Mouse (Mus musculus): ENCODE measurements around the gene Morc1.

Gene Morc1

DNA sequence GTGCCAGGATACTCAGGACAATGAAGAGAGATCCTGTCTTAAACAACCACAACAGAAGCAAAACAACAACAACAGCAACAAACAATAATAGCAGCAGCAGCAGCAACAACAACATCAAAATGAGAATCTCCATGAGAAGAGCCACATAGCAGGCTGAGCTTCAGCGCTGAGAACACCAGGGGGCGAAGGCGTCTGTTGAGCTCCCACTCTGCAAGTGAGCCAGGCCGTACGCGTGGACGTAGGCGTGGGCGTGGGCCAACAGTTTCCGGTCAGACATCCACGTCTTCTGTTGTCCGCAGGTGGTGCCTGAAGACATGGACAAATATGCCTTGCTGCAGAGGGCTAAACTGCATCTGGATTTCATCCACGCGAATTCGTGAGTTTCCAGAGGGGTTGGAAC lies at the start of gene Morc1:
Gene Morc1 (plus strand): TSS at position 211 of the 400 bp plus-strand sequence.
- DNase-seq (ENCODE audit: low read depth, low spot score): no peak

DNA sequence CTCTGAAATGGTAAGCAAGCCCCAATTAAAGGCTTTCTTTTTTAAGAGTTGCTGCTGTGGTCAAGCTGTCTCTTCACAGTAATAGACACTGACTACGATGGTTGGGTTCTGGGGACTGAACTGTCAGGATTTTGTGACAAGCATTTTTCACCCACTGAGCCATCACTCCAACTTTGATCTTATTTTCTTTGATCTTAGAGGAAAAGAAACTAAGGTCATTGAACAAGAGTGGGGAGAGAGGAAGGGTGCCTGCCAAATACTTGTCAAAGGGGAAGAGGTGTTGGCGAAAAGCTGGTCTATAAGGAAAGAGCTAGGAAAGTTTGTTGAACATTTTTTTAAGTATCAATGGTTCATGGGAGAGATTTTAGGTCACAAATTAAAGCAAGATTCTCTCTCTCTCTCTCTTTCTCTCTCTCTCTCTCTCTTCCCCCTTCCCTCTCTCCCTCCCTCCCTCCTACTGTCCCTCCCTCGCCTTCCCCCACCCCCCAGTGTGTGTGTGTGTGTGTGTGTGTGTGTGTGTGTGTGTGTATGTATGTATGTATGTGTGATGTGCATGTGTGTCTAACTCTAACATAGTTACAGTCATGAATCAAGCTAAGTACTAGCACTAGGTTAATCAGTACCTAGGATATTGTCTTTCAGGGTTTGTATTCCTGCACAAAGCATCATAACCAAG lies 47.3 kb upstream of the Morc1 start:
- DNase-seq (ENCODE audit: low read depth, low spot score): no peak

DNA sequence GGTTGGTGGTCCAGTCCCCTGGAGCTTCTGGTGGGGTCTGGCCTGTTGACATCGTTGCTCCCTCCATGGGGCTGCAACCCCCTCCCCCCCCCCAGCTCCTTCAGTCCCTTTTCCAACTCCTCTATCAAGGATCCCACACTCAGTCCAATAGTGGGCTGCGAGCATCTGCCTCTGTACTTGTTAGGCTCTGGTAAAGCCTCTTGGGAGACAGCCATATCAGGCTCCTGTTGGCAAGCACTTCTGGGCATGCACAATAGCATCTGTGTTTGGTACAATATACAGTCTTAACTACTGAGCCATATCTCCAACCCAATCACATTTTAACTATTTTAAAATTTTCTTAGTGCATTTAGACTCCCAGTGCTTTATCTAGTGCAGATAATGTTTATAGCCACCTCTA lies 44.1 kb upstream of the Morc1 start:
- DNase-seq (ENCODE audit: low read depth, low spot score): no peak

DNA sequence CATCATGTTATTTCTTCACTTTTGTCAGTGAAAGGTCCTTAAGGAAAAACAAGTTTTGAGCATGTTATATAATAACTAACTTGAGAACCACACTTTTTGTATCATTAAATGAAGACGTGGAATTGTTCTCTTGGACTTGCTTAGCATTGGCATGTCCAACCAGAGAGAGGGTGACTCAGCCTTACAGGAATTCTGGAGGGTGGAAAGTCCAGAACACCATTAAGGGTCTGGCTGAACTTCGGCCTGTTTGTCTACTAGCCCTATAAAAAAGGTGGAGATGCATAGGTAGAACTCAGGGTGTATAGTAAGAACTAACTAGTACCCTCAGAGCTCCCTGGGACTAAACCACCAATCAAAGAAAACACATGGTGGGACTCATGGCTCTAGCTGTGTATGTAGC lies 35.8 kb upstream of the Morc1 start:
- DNase-seq (ENCODE audit: low read depth, low spot score): no peak

DNA sequence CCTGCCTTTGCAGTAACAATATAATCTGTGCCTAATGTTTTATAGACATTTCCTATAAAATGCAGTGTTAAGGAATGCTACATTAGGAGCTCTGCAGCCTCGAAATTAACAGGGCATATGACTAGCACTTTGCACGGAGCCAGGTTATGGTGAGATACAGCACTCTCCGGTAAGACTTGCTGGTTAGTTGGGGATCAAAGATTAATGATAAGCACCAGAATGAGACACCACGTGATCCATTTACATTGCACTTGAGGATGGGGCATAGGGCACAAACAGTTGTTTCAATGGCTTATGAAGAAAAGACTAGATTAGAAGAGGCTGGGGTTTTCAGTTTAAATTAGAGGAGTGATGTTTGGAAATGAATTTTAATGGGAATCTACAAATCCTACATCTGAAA lies 28.1 kb upstream of the Morc1 start:
- no peak for DNase-seq (ENCODE audit: low read depth, low spot score)

DNA sequence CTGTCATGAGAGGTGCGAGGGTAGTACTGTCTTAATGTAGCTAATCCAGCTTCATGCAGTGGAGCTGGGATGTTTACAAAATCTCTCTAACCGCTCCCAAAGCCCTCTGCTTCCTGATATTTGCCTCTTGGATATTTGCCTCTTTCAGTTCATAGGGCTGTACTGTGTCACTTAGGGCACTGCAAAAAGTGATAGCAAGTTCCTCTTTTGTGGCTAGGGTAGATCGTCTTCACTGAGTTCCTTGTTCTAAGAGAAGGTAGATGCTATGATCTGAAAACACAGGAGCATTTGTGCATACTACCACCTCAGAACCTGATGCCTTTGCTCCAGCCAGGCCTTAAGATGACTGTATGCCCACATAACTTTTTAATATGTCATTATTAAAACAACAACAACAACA lies 27.6 kb upstream of the Morc1 start:
- DNase-seq (ENCODE audit: low read depth, low spot score): no peak

DNA sequence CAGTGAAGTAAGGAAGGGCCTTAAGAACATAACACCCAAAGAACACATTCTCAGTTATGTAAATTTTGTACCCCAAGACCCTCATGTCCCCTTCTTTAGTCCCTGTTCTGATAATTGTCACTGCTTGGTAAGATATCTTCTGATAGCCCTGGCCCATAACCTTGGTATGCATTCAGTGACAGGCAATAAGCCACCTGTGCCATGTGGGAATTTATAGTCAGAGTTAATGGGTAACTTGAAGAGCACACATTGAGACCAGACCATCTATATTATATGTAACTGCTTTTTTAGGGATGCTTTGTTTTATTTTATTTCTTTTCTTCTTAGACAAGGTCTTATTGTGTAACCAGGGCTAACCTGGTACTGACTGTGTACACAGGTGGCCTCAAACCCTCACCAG lies 27.0 kb upstream of the Morc1 start:
- DNase-seq (ENCODE audit: low read depth, low spot score): no peak

DNA sequence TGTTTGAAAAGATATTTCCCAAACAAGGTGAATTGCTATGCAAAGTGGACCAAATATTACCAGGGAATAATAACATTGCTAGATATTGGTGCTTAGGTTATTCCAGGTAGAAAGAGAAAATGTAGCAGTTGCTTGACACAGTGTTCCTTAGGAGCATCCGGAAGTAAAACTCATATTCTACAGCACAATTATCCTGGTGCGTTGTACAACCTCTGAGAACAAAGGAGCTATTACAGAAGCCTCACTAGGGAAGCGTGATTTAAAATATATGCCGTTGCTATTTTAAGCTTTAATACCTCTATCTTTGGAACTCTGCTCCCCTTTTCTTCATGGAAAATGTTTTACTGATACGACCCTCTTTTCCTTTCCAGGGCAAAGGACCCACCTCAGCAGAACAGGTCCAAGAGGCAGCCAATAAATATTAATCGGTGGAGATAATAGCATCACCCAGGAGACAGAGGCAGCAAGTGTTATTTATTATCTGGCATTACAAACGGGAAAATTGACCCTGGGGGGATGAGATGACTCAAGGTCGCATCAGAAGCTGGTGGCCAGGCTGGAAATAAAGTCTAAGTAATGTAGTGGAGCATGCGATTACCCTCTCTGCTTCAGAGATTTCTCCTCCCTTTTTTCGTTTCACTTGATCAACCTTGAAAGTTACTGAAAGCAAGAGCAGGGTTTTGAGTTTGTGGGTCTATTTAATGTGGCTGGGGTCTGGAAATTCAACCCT lies 25.2 kb upstream of the Morc1 start:
- DNase-seq (ENCODE audit: low read depth, low spot score): peak; percentile 41

DNA sequence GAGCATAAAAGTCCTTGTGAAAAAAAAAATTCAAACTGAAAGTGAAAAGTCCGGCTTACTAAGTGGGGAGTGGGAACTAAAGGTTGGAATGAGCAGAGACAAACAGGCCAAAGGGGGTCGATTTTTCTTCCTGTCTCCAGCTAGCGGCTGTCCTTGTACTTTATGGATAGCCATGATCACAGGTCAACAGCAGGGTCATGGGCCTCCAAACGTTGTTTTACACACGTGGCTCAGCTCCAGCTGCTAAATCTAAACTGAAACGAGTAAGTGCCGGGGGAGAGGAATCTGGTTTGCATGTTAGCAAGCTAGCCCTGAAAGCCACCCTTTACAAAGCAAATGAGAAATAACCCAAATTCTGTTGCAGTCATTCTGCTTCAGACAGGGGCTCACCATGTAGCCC lies 21.5 kb upstream of the Morc1 start:
- peak; percentile 27 for DNase-seq (ENCODE audit: low read depth, low spot score)

DNA sequence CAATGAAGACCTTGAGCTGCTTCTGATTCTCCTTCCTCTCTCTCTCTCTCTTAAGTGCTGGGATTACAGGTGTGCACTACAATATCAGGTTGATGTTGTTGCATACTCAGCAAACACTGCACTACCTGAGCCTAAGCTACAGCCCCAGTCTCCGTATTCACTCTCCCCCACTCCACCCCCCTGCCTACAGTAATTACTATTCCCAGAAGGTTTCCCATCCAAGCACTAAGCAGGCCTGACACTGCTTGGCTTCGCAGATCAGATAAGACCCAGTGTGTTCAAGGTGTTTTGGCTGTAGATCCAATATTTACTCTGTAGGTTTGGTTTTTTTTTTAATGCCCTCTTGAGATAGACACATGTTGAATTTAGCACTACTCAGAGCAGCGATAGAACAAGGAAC lies 20.9 kb upstream of the Morc1 start:
- DNase-seq (ENCODE audit: low read depth, low spot score): no peak

DNA sequence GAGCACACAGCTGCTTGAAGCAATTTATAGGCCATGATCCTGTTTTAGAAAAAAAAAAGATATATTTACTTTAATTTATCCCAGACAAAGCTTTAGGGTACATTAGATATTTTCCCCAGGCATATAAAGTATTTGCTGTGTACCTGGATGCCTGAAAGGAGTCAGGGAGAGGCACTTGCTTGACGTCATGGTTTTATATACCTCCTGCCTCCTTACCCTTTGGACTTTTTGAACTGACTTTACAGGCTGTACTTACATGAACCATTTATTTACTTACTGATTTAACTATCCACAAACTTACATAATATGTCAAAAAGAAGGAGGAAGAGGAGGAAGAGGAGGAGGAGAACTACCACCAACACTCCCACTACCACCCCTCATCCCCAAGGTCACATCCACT lies 18.8 kb upstream of the Morc1 start, which contains the start of gene Gm5485:
Gene Gm5485 (minus strand): TSS at position 171 of the 400 bp plus-strand sequence.
- DNase-seq (ENCODE audit: low read depth, low spot score): no peak

DNA sequence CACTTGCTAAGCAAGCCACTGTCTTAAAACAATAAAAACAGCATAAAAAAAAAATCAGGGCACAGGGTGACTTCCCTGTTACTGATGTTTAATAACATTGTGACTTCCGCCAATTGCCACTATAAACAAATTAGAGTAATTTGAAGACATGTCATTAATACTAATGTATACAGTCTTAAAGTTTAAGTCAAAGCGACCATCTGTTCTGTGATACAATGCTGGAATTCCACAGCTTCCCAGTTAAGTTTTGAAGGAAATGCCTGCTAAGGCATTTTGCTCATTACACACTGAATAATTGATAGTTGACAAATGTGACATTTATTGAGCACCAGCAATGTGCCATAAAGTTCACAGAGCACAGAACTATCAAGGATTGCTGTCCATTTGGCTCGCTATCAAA lies 12.5 kb upstream of the Morc1 start:
- DNase-seq (ENCODE audit: low read depth, low spot score): no peak

DNA sequence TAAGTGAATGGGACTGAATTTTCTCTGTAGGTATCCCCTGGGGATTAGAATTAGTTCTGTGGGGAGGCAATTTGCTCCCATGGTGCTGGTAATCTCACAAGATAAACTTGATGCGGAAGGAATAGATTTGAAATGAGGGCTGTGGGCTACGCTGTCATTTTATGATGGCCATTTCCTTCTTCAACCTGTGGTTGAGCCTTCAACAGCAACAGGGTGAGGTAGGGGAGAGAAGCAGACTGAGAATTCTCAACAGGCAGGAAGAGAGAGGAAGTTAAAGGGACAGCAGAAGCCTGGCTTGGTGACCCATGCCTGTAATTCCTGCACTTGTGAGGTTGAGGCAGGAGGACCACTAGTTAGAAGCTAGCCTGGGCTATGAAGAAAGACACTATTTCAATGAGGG lies 12.0 kb upstream of the Morc1 start:
- no peak for DNase-seq (ENCODE audit: low read depth, low spot score)

DNA sequence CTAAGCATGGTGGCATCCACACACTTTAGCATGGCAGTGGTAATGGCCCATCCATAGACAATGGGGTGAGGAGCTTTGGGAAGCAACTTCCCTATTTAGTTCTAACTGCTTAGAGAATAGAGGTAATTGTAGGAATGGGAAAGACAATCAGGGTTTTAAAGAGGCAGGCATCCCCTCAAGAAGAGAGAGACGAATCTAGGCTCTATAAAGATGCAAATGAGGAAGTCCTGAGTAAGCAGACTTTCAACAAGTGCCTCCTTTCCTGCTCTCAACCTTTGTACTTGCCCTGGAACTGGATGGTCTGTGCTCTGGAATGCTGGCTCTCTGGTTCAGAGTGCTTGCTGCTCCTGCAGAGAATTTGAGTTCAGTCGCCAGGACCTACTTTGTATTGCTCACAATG lies 8.5 kb upstream of the Morc1 start:
- no peak for DNase-seq (ENCODE audit: low read depth, low spot score)

DNA sequence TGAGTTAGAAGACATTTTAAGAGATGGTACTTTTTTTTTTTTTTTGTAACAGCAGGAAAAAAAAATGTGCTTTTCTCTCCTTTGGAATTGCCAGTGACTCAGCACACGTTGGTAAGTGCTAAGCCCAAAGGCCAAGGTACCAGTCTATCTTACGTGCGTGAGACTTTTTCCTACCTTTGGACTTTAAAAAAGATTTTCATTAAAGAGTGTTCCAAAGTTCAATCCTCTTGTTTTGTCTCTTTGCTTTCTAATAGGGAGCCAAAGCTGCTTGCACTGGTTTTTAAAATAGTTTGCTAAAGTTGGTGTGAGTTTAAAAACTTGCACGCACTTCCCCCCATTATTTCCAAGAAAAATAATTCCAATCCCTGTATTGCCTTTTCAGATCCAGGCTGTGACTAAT lies 7.0 kb upstream of the Morc1 start:
- DNase-seq (ENCODE audit: low read depth, low spot score): no peak

DNA sequence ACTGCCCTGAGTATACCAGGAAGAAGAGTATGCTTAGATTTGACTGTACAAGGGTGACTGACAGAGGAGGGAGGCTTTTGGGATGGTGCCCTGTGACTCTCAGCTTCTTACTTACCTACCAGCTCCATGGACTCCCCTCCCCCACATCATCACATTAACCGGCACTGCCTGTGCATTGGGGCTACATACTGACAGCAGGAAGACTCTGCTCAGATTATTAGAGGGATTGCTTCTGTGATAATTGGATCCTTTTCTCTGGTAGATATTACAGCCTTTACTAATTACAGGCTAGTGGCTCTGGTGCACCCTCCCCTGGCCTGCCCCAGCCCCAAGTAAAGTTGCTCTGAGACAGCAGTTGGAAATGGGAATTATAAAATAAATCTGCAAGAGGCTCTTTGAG lies 1.6 kb upstream of the Morc1 start:
- DNase-seq (ENCODE audit: low read depth, low spot score): no peak

DNA sequence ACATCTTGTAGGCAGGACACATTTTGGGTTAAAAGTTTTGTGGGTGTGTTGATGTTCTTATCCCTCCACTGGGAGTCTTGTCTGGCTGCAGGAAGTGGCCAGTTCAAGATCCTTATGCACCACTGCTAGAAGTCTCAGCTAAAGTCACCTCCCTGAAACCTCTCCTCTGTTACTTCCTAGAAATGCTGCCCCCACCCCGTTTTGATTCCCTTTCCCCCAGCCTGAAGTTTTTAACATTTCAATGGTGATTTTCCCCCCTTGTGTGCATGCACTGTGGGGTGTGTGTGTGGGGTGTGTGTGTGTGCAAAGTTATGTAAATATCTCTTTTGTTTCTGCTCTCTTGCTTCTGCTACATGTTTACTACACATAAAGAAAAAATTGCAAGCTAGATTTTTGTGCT lies 4.4 kb downstream of the Morc1 start:
- no peak for DNase-seq (ENCODE audit: low read depth, low spot score)

DNA sequence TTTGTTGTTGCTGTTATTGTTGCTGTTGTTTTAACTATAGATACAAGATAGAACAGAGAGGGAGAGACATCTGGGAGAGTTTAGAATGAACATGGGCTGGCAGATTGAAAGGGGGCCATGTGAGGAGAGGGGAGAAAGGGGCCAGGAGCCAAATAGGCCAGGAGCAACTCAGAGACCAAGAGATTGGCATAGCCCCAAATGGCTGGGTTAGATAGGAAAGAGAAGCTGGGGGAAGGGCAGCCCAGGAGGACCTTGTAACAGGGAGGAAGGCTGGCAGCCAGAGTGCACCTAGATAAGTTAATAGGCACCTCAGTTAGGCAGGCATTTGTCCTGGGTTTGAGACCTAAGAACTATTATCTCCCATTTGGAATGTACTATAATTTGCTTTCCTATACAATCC lies 6.4 kb downstream of the Morc1 start:
- DNase-seq (ENCODE audit: low read depth, low spot score): no peak

DNA sequence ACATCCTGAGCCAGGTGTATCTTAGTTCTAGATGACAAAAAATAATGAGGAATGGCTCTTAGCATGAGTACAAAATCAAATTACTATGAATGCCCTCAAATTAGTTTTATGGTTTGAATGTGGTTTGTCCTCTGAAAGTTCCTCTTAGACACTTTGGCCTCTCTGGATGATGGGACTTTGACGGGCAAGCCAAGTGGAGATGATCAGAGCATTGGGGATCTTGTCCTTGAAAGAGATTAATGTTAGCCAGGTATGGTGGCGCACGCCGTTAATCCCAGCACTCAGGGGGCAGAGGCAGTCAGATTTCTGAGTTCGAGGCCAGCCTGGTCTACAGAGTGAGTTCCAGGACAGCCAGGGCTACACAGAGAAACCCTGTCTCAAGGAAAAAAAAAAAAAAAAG lies 13.6 kb downstream of the Morc1 start:
- no peak for DNase-seq (ENCODE audit: low read depth, low spot score)

DNA sequence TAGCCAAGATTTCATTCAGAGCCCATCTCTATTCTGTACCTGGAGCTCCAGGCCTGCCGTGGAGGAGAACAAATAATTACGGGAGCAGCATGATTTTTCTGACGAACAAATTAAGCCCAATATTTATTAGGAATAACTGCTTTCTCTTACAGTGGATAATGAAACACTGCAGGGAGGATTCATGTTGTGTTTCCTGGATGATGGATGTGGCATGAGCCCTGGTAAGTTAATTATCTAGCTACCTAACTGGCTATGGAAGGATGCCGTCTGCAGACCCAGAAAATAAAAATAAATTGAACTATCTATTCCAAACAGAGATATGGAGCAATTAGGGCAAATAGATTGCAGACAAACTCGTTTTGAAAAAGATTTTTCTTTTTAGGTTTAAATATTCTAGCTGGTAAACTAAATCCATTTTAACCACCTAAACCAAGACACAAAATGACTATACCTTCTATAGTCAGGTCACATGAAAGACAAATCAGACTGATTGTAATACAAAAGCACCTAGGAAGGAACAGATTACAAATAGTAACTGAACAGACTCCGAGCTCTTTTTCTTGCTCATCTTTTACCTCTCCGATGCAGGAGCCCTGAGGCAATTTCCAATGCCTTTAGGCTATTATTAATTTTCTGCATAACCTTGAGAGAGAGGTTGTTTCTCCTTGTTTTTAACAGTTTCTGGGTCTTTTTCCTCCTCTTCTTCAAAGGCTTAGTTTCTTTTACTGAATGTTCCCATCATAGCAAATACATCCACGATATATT lies 15.3 kb downstream of the Morc1 start:
- DNase-seq (ENCODE audit: low read depth, low spot score): no peak

DNA sequence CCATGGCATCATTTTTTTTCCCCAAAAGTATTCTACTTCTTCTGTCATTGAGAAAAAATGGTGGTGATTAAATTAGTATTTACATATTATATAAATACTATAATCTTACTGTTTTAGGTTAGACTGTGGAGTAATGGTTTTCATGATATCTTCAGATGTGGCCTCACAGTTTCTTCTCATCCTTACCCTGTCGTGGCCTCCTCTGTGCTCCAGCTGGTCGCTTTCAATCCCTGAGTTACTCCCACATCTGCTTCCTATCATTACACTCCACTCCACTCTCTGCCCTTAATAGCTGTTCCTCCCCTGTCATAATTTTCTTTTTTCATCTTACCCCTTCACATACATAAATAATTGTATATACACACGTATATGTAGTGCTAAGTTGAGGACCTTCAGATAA lies 22.2 kb downstream of the Morc1 start:
- no peak for DNase-seq (ENCODE audit: low read depth, low spot score)

DNA sequence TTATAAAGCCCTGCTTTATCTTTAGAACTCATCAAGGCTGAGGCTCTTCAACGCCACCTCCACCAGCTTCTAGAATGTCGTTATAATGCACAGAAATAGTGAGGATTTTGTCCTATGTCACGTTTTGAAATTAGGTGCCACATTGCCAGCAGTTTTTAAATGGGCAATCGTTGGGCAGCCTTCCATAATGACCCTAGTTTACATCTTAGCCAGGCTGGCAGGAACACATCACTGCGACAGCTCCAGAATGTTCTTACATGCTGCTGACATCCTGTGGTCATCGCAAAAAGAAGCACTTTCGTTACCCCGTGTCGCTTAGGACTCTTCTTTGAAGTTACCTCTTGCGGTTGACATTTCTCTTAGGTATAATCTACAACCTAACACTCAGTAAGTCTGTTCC lies 42.4 kb downstream of the Morc1 start:
- DNase-seq (ENCODE audit: low read depth, low spot score): no peak
